Mouse (Mus musculus) intestine, embryonic 16.5 days (tissue): ENCODE data around the gene Ror2. TPM values are rescaled to one million over a fixed set of nuclear protein-coding genes. Genes with fewer than 3 reads are reported as not detected.

Source experiments
- ATAC-seq: fragments of 200-750 bp; cut with Nextera tagmentation; 2 replicates; pipeline ENCODE4 v1.8.0; 2017; ENCODE audit warnings: moderate TSS enrichment, moderate library complexity
- H3K27ac ChIP-seq: fragments of 300-500 bp; sonication (generic); 2 replicates; pipeline ENCODE4 v1.5.1; 2014; ENCODE audit warnings: mild to moderate bottlenecking, low read length
- H3K27me3 ChIP-seq: fragments of 300-500 bp; sonication (generic); replicated peaks from 2 replicates; pipeline ENCODE4 v1.6.1; 2014; ENCODE audit warnings: low read length, control low read depth, mixed read lengths; ENCODE audit not compliant: control insufficient read depth, insufficient read depth
- H3K36me3 ChIP-seq: fragments of 300-500 bp; sonication (generic); 2 replicates; pipeline ENCODE4 v1.6.1; 2014; ENCODE audit warnings: low read length, control low read depth; ENCODE audit not compliant: control insufficient read depth, insufficient read depth
- H3K4me1 ChIP-seq: fragments of 300-500 bp; sonication (generic); 2 replicates; pipeline ENCODE4 v1.6.1; 2014; ENCODE audit warnings: low read length, control low read depth, mixed read lengths; ENCODE audit not compliant: control insufficient read depth, insufficient read depth
- H3K4me2 ChIP-seq: fragments of 300-500 bp; sonication (generic); 2 replicates; pipeline ENCODE4 v1.6.1; 2014; ENCODE audit warnings: low read depth, low read length, control low read depth
- H3K4me3 ChIP-seq: fragments of 300-500 bp; sonication (generic); 2 replicates; pipeline ENCODE4 v1.5.1; 2014; ENCODE audit warnings: mild to moderate bottlenecking, low read length
- H3K9ac ChIP-seq: fragments of 300-500 bp; sonication (generic); 2 replicates; pipeline ENCODE4 v1.6.1; 2014; ENCODE audit warnings: low read depth, low read length
- H3K9me3 ChIP-seq: fragments of 300-500 bp; sonication (generic); 2 replicates; pipeline ENCODE4 v1.6.1; 2016; ENCODE audit warnings: low read length, control low read depth; ENCODE audit not compliant: control insufficient read depth
- WGBS: fragments of 180-500 bp; shearing (Covaris S2); extraction: QIAGEN DNeasy Blood & Tissue Kit; methylation state at CpG from one replicate; pipeline ENCODE4 v1.1.7; 2014; 5-methylcytosine and 5-hydroxymethylcytosine counted together
- polyA plus RNA-seq: library from polyadenylated mRNA; unstranded; fragments of >200 nt; fragmentation: Nextera tagmentation; extraction: Ambion mirVana; gene quantifications from 2 replicates; pipeline ENCODE4 v1.2.1, GENCODE M21; 2015

Gene Ror2
- polyA plus RNA-seq, 1 experiment from 2014 or later = 12.5 TPM

GRCm38 (mm10) chr13:53120906-53121305, 165.0 kb downstream of the Ror2 start:
- H3K36me3 ChIP-seq = peaks cover 10% of the 10 kb centered on the region; the same call in 1 of the 2 replicates
- no peak overlapping the region for H3K9ac ChIP-seq
- WGBS = 40% methylated on average over 11 of the region's 11 CpGs
- no peak for ATAC-seq
- no peaks in the 10 kb centered on the region for H3K9me3 ChIP-seq
- H3K4me2 ChIP-seq = no peak overlapping the region
- no peak overlapping the region for H3K27ac ChIP-seq
- H3K4me1 ChIP-seq = peaks cover 21% of the 10 kb centered on the region
- H3K4me3 ChIP-seq = no peak overlapping the region
- no peaks in the 10 kb centered on the region for H3K27me3 ChIP-seq

GRCm38 (mm10) chr13:53119586-53120426, 166.1 kb downstream of the Ror2 start:
- WGBS = 25% methylated on average over 10 of the region's 10 CpGs
- peak; percentile 25; the same call in 1 of the 2 replicates for ATAC-seq
- Histone ChIP-seq H3K9ac (no peak overlapping the region), H3K9me3 (no peaks in the 10 kb centered on the region), H3K4me1 (peaks cover 21% of the 10 kb centered on the region), H3K27me3 (no peaks in the 10 kb centered on the region), H3K36me3 (peaks cover 10% of the 10 kb centered on the region; the same call in 1 of the 2 replicates), H3K4me3 (no peak overlapping the region), H3K4me2 (no peak overlapping the region), H3K27ac (0 out of 2 replicates have a peak overlapping the region, but pooled peaks have one; percentile 21)

GRCm38 (mm10) chr13:53118398-53118797, 167.5 kb downstream of the Ror2 start:
- Histone ChIP-seq H3K36me3 (peaks cover 10% of the 10 kb centered on the region; the same call in 1 of the 2 replicates), H3K4me3 (no peak overlapping the region)

GRCm38 (mm10) chr13:53117921-53118320, 168.0 kb downstream of the Ror2 start:
- Histone ChIP-seq H3K27me3 (no peaks in the 10 kb centered on the region), H3K4me2 (no peak overlapping the region), H3K9ac (no peak overlapping the region), H3K4me3 (no peak overlapping the region), H3K4me1 (peaks cover 21% of the 10 kb centered on the region), H3K27ac (no peak overlapping the region), H3K36me3 (peaks cover 10% of the 10 kb centered on the region; the same call in 1 of the 2 replicates), H3K9me3 (no peaks in the 10 kb centered on the region)
- ATAC-seq = no peak
- WGBS = 89% methylated on average over 7 of the region's 7 CpGs

More at GRCm38 (mm10) chr13:53118398-53118797, 167.5 kb downstream of the Ror2 start:
- Histone ChIP-seq H3K9ac (no peak overlapping the region), H3K4me2 (no peak overlapping the region), H3K27ac (no peak overlapping the region), H3K9me3 (no peaks in the 10 kb centered on the region), H3K4me1 (peaks cover 21% of the 10 kb centered on the region), H3K27me3 (no peaks in the 10 kb centered on the region)
- 90% methylated on average over 13 of the region's 13 CpGs for WGBS
- no peak for ATAC-seq

GRCm38 (mm10) chr13:53110249-53110578, 175.7 kb downstream of the Ror2 start:
- 88% methylated on average over 16 of the region's 16 CpGs for WGBS
- peaks cover 3% of the 10 kb centered on the region; the same call in 1 of the 2 replicates for H3K4me1 ChIP-seq
- ATAC-seq = peak; percentile 29
- no peak overlapping the region for H3K27ac ChIP-seq
- H3K4me3 ChIP-seq = no peak overlapping the region
- no peak overlapping the region for H3K9ac ChIP-seq
- H3K27me3 ChIP-seq = no peaks in the 10 kb centered on the region
- H3K36me3 ChIP-seq = peaks cover 6% of the 10 kb centered on the region
- no peaks in the 10 kb centered on the region for H3K9me3 ChIP-seq
- no peak overlapping the region for H3K4me2 ChIP-seq

GRCm38 (mm10) chr13:53109560-53110248, 176.2 kb downstream of the Ror2 start:
- Histone ChIP-seq H3K9me3 (no peaks in the 10 kb centered on the region), H3K4me2 (no peak overlapping the region), H3K4me3 (no peak overlapping the region), H3K9ac (no peak overlapping the region), H3K36me3 (peaks cover 6% of the 10 kb centered on the region), H3K27ac (no peak overlapping the region), H3K4me1 (peaks cover 3% of the 10 kb centered on the region; the same call in 1 of the 2 replicates), H3K27me3 (no peaks in the 10 kb centered on the region)
- WGBS = 21% methylated on average over 17 of the region's 17 CpGs
- peak; percentile 79 for ATAC-seq

GRCm38 (mm10) chr13:53106676-53107075, 179.2 kb downstream of the Ror2 start:
- H3K36me3 ChIP-seq = peaks cover 6% of the 10 kb centered on the region
- 82% methylated on average over 13 of the region's 13 CpGs for WGBS
- ATAC-seq = no peak

GRCm38 (mm10) chr13:53099771-53100682, 185.9 kb downstream of the Ror2 start:
- no peaks in the 10 kb centered on the region for H3K4me1 ChIP-seq
- H3K9ac ChIP-seq = no peak overlapping the region
- no peak overlapping the region for H3K4me3 ChIP-seq
- ATAC-seq = peak; percentile 39; the same call in 1 of the 2 replicates
- H3K27ac ChIP-seq = no peak overlapping the region
- WGBS = 38% methylated on average over 17 of the region's 17 CpGs
- H3K36me3 ChIP-seq = no peaks in the 10 kb centered on the region
- no peaks in the 10 kb centered on the region for H3K9me3 ChIP-seq
- no peaks in the 10 kb centered on the region for H3K27me3 ChIP-seq
- no peak overlapping the region for H3K4me2 ChIP-seq

More at GRCm38 (mm10) chr13:53106676-53107075, 179.2 kb downstream of the Ror2 start:
- Histone ChIP-seq H3K27me3 (no peaks in the 10 kb centered on the region), H3K4me1 (peaks cover 3% of the 10 kb centered on the region; the same call in 1 of the 2 replicates), H3K27ac (no peak overlapping the region), H3K9ac (no peak overlapping the region), H3K4me3 (no peak overlapping the region), H3K4me2 (no peak overlapping the region), H3K9me3 (no peaks in the 10 kb centered on the region)
